Mouse (Mus musculus) cortical plate, adult 2 months (tissue): ENCODE measurements around the gene Speg.

Experiments
- CTCF ChIP-seq: fragments of 200-500 bp; IDR thresholded peaks from 2 replicates; pipeline ENCODE4 v1.5.1; 2011; ENCODE audit warnings: mild to moderate bottlenecking, control low read depth, low read length; ENCODE audit not compliant: insufficient read depth; ENCODE audit errors: extremely low read depth
- POLR2A ChIP-seq: fragments of 200-500 bp; IDR thresholded peaks from 2 replicates; pipeline ENCODE4 v1.6.1; 2011; ENCODE audit warnings: mild to moderate bottlenecking, low read length, control low read depth; ENCODE audit not compliant: insufficient read depth; ENCODE audit errors: extremely low read depth

- TF ChIP-seq POLR2A (no peak), CTCF (no peak)
Observed at GRCm38 (mm10) chr1:75340519-75340918, 34.6 kb upstream of the Speg start.
